Mouse (Mus musculus) heart, postnatal 0 days (tissue): Measurements from ENCODE around the gene Gm9918.

Experiments
- CTCF ChIP-seq: IDR thresholded peaks from 2 replicates; pipeline ENCODE4 v1.5.1; 2016; ENCODE audit warnings: antibody characterized with exemption, control low read depth, low read depth
- EP300 ChIP-seq: IDR thresholded peaks from 2 replicates; pipeline ENCODE4 v1.6.1; 2016; ENCODE audit warnings: antibody characterized with exemption, low read depth

DNA sequence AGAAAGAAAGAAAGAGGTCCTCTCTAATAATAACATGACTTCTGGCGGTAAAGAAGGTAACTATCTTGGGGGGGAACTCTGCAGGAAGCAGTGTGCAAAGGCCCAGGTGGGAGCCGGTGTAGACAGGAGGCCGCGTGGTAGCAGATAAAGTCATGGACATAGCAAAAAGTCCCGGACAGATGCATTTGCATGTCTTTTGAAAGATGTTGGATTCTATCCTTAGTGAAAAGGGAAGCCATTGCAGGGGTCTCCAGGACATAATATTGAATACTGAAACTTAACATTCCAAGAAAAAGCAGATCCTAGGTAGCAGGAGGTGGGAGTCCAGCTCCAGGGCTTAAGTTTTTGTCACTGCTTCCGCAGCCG is 8.3 kb downstream of the Gm9918 start:
- TF ChIP-seq CTCF (no peak), EP300 (no peak)
